Mouse (Mus musculus) heart, postnatal 0 days (tissue): ENCODE results near the gene Lmnb2. TPM values are rescaled to one million over a fixed set of nuclear protein-coding genes. Genes with fewer than 3 reads are reported as not detected.

Source experiments
- ATAC-seq: fragments of 200-750 bp; cut with Nextera tagmentation; 2 replicates; pipeline ENCODE4 v1.8.0; 2017; ENCODE audit warnings: low read depth, moderate number of reproducible peaks, moderate library complexity; ENCODE audit not compliant: insufficient read depth
- DNase-seq: peaks from one replicate; pipeline ENCODE4 v3.0.0-alpha.2; 2016; ENCODE audit warnings: low spot score
- H3K27ac ChIP-seq: fragments of 300-500 bp; sonication (generic); 2 replicates; pipeline ENCODE4 v1.5.1; 2014; ENCODE audit warnings: low read depth, mild to moderate bottlenecking
- H3K27me3 ChIP-seq: fragments of 300-500 bp; sonication (generic); 2 replicates; pipeline ENCODE4 v1.6.1; 2014; ENCODE audit warnings: low read length, mixed read lengths; ENCODE audit not compliant: control insufficient read depth, insufficient read depth
- H3K36me3 ChIP-seq: fragments of 300-500 bp; sonication (generic); replicated peaks from 2 replicates; pipeline ENCODE4 v1.6.1; 2014; ENCODE audit warnings: low read length, mixed read lengths; ENCODE audit not compliant: control insufficient read depth, insufficient read depth
- H3K4me1 ChIP-seq: fragments of 300-500 bp; sonication (generic); 2 replicates; pipeline ENCODE4 v1.6.1; 2014; ENCODE audit warnings: antibody characterized with exemption; ENCODE audit not compliant: control insufficient read depth, insufficient read depth
- H3K4me2 ChIP-seq: fragments of 300-500 bp; sonication (generic); 2 replicates; pipeline ENCODE4 v1.6.1; 2014; ENCODE audit warnings: low read depth, mild to moderate bottlenecking, low read length, moderate library complexity
- H3K4me3 ChIP-seq: fragments of 300-500 bp; sonication (generic); 2 replicates; pipeline ENCODE4 v1.5.1; 2014; ENCODE audit warnings: low read depth, low read length
- H3K9ac ChIP-seq: fragments of 300-500 bp; sonication (generic); replicated peaks from 2 replicates; pipeline ENCODE4 v1.6.1; 2014; ENCODE audit warnings: low read depth, low read length, mixed read lengths
- H3K9me3 ChIP-seq: fragments of 300-500 bp; sonication (generic); replicated peaks from 2 replicates; pipeline ENCODE4 v1.6.1; 2016; ENCODE audit warnings: low read length; ENCODE audit not compliant: control insufficient read depth
- CTCF ChIP-seq: IDR thresholded peaks from 2 replicates; pipeline ENCODE4 v1.5.1; 2016; ENCODE audit warnings: antibody characterized with exemption, control low read depth, low read depth
- EP300 ChIP-seq: IDR thresholded peaks from 2 replicates; pipeline ENCODE4 v1.6.1; 2016; ENCODE audit warnings: antibody characterized with exemption, low read depth
- WGBS: fragments of 180-500 bp; shearing (Covaris S2); extraction: QIAGEN DNeasy Blood & Tissue Kit; methylation state at CpG from one replicate; pipeline ENCODE4 v1.1.7; 2014; 5-methylcytosine and 5-hydroxymethylcytosine counted together
- polyA plus RNA-seq: library from polyadenylated mRNA; unstranded; fragments of >200 nt; fragmentation: Nextera tagmentation; extraction: Ambion mirVana; gene quantifications from 2 replicates; pipeline ENCODE4 v1.2.1, GENCODE M21; 2015
- total RNA-seq: library from RNA; depleted of rRNA; stranded (reverse); fragments of >200 nt; gene quantifications from 2 replicates; pipeline ENCODE4 v1.2.3, GENCODE M21; 2014; ENCODE audit warnings: low replicate concordance

Lmnb2 gene
- total and polyA plus RNA-seq, 2 experiments from 2014 or later: 9.1 to 13.9 TPM

DNA sequence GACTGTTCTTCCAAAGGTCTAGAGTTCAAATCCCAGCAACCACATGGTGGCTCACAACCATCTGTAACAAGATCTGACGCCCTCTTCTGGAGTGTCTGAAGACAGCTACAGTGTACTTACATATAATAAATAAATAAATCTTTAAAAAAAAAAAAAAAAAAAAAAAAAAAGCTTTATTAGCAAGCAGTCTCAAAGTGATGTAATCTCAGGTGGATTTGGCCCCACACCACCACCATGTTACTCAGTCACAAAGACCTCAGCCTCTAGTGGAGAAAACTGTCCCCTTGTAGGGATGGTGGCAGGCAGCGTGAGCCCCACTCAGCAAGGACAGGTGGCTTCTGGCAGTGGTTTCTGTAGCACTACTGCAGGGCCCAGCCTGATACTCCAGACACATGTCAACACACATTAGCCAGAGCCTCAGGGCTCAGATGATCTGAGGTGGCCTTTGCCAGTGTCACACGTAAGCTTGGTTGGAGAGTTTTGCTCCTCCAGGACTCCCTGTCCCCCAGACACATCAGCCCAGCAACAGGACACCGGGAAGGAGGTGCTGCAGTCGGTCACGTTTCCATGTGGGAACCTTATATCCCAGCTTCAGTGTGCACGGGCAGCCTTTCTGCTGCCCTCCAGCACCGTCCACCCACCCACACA lies 4.6 kb downstream of the Lmnb2 start:
- Histone ChIP-seq H3K9me3 (no peaks in the 10 kb centered on the region), H3K36me3 (peaks cover 27% of the 10 kb centered on the region), H3K9ac (no peak overlapping the region), H3K4me3 (no peak overlapping the region), H3K4me1 (peaks cover 11% of the 10 kb centered on the region), H3K4me2 (no peak overlapping the region), H3K27me3 (no peaks in the 10 kb centered on the region), H3K27ac (no peak overlapping the region)
- no peak for DNase-seq
- ATAC-seq: no peak
- no peak for TF ChIP-seq CTCF
- TF ChIP-seq EP300: no peak
- 75% methylated on average over 7 of the region's 8 CpGs for WGBS

DNA sequence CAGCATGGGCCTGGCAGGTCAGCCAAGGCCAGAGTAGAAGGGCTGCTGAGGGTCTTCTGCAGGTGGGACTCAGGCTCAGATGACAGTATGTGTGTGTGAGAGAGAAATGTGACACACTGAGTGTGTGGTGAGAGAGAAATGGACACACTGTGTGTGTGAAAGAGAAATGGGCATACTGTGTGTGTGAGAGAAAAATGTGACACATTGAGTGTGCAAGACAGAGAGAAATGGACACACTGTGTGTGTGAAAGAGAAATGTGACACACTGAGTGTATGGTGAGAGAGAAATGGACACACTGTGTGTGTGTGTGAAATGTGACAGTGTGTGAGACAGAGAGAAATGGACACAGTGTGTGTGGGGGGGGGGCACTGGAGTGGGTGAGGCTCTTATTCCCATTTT lies 6.2 kb downstream of the Lmnb2 start:
- Histone ChIP-seq H3K9me3 (no peaks in the 10 kb centered on the region), H3K4me2 (no peak overlapping the region), H3K9ac (no peak overlapping the region), H3K4me1 (peaks cover 4% of the 10 kb centered on the region; the same call in 1 of the 2 replicates), H3K27ac (no peak overlapping the region), H3K36me3 (peaks cover 38% of the 10 kb centered on the region), H3K27me3 (no peaks in the 10 kb centered on the region), H3K4me3 (no peak overlapping the region)
- no peak for DNase-seq
- ATAC-seq: no peak
- no peak for TF ChIP-seq CTCF
- TF ChIP-seq EP300: no peak

DNA sequence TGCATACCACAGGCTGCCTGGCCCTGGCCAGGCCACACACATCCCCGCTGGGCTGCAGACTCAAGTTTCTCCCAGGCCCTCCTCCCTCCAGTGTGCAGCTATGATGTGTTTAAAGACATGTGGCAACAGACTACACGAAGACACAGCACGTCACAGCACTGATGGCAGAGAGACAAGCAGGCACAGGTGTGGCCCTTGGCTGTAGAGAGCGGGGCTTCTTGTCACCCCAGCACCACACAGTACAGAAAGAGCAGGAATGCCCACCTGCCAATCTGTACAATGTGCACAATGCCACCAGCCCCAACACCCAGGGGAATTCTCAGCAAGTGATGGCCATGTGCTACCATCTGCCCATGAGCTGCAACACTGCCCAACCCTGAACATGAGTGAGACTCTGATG lies 6.7 kb downstream of the Lmnb2 start:
- no peak overlapping the region for H3K27ac ChIP-seq
- ATAC-seq: no peak
- 93% methylated on average over 4 of the region's 4 CpGs for WGBS

DNA sequence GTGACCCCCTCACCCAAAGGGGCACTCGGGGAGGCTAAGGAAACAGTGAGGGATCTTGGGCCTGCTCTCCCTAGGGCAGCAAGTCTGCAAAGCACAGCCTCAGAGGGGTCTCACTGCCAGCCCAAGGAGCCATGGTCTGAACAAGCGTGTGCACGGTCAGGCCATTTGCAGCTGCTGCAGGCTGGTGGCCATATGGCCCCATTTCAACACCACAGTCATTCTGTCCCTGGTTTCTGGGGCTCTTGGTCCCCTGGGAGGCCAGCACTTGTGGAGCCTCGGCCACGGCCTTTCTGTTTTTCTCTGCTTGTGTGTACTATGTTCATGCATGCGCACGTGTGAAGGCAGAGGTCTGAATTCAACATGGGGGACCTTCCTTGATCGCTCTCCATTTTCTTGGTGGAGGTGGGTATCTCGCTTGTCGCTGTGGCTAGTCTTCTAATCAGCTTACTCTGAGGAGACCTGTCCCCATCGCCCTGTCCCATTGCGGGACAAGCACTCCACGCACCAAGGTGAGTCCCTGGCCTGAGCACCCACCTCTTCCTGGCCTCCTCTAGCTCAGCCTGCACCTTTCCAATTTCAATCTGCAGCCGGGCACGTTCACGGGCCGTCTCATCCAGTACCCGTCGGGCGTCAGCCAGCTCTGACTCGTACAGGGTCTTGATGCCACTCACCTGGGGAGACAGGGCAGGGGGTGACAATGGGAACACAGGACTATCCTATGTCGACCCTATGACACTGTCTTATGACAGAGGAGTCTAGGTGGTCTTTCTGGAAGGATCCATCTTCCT lies 8.5 kb downstream of the Lmnb2 start:
- no peak overlapping the region for H3K4me3 ChIP-seq
- 93% methylated on average over 22 of the region's 22 CpGs for WGBS
- peaks cover 46% of the 10 kb centered on the region for H3K36me3 ChIP-seq
- no peak overlapping the region for H3K9ac ChIP-seq
- TF ChIP-seq EP300 (no peak), CTCF (no peak)
- ATAC-seq (no peak), DNase-seq (no peak)
- no peak overlapping the region for H3K27ac ChIP-seq
- no peaks in the 10 kb centered on the region for H3K27me3 ChIP-seq
- no peaks in the 10 kb centered on the region for H3K4me1 ChIP-seq
- H3K4me2 ChIP-seq: no peak overlapping the region
- no peaks in the 10 kb centered on the region for H3K9me3 ChIP-seq

More for the DNA sequence above, 6.7 kb downstream of the Lmnb2 start:
- peaks cover 1% of the 10 kb centered on the region; the same call in 1 of the 2 replicates for H3K4me1 ChIP-seq
- no peak overlapping the region for H3K4me2 ChIP-seq
- no peak for TF ChIP-seq CTCF
- TF ChIP-seq EP300: no peak
- H3K9ac ChIP-seq: no peak overlapping the region
- H3K27me3 ChIP-seq: no peaks in the 10 kb centered on the region
- no peak for DNase-seq
- no peaks in the 10 kb centered on the region for H3K9me3 ChIP-seq
- no peak overlapping the region for H3K4me3 ChIP-seq
- peaks cover 38% of the 10 kb centered on the region for H3K36me3 ChIP-seq

DNA sequence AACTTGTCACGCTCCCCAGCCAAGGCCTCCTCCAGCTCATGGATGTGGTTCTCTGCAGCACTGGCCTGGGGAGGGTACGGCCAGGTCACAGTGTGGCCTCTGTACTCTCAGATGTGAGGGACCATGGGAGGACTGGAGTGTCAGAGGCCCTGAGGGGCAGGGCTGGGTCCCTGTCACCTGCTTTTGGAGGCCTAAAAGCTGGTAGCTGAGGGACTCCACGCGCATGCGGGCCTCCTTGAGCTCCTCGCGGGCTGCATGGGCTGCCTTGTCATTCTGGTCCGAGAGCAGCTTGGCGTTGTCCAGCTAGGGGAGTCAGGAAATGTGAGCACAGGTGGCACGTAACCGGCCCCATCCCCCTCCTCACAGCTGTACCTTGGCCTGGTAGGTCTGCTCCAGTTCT lies 13.3 kb downstream of the Lmnb2 start:
- no peak overlapping the region for H3K4me2 ChIP-seq
- WGBS: 90% methylated on average over 11 of the region's 11 CpGs
- no peak overlapping the region for H3K4me3 ChIP-seq
- no peaks in the 10 kb centered on the region for H3K27me3 ChIP-seq
- no peaks in the 10 kb centered on the region for H3K9me3 ChIP-seq
- peaks cover 48% of the 10 kb centered on the region for H3K36me3 ChIP-seq
- TF ChIP-seq EP300: no peak
- no peak for TF ChIP-seq CTCF
- DNase-seq (no peak), ATAC-seq (no peak)
- peaks cover 3% of the 10 kb centered on the region for H3K4me1 ChIP-seq
- H3K9ac ChIP-seq: no peak overlapping the region
- H3K27ac ChIP-seq: no peak overlapping the region
